Comparison of ENCODE assay signal across 23 mouse cellular contexts in the genomic region with DNA sequence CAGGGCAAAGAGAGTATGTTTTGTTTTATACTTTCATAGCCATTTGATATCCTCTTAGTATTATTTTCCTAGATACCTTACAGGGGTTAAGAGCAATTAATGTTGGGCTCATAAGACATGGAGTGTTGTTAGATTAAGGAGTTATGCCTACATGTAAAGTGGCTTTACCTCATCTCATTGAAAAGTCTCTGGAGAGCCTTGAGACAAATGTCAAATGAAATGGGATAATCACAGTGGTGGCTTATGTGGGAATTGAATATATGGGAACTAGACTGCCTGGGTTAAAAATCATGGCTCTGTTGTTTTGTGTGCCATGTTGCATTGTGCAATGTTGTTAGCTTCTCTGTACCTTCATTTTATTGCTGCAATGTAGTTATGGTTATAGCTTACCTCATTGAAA.
DNase-seq lines count a peak whose midpoint lies in the region; ATAC-seq lines count a peak whose summit lies in the region.
"Had no signal": no experiment of that assay in that cellular context is flagged by ENCODE, and none has a peak within 500 bp of the region (broad histone marks: within the 10 kb centered on the region; RNA-seq: fewer than 3 reads in every experiment).

No protein-coding gene starts in this region.

- no peaks in the 10 kb centered on the region for H3K36me3 ChIP-seq in hindbrain, embryonic 10.5 days
- H3K36me3 ChIP-seq in hindbrain, embryonic 16.5 days (ENCODE audit: control insufficient read depth, insufficient read depth, low read length) = no peaks in the 10 kb centered on the region
- H3K36me3 ChIP-seq in neural tube, embryonic 12.5 days = no peaks in the 10 kb centered on the region
- no peaks in the 10 kb centered on the region for H3K36me3 ChIP-seq in neural tube, embryonic 15.5 days
- H3K36me3 ChIP-seq in hindbrain, embryonic 15.5 days = no peaks in the 10 kb centered on the region
- H3K36me3 ChIP-seq: embryonic facial prominence, embryonic 13.5 days; forebrain, embryonic 10.5 days; heart, embryonic 12.5 days; limb, embryonic 10.5 days; limb, embryonic 15.5 days; liver, embryonic 13.5 days; stomach, embryonic 15.5 days had no signal

- H3K9ac ChIP-seq in hindbrain, embryonic 16.5 days (ENCODE audit: low read depth, low read length) = no peak overlapping the region
- H3K9ac ChIP-seq in neural tube, embryonic 12.5 days = no peak overlapping the region
- H3K9ac ChIP-seq in neural tube, embryonic 15.5 days (replicated peaks) = no peak overlapping the region
- H3K9ac ChIP-seq in hindbrain, embryonic 15.5 days = no peak overlapping the region
- H3K9ac ChIP-seq: embryonic facial prominence, embryonic 13.5 days; heart, embryonic 12.5 days; limb, embryonic 15.5 days; liver, embryonic 13.5 days; stomach, embryonic 15.5 days had no signal

- peaks cover 8% of the 10 kb centered on the region for H3K4me1 ChIP-seq in hindbrain, embryonic 10.5 days (replicated peaks)
- no peaks in the 10 kb centered on the region; the same call in 1 of the 2 replicates for H3K4me1 ChIP-seq in hindbrain, embryonic 16.5 days (ENCODE audit: control insufficient read depth, insufficient read depth, low read depth, low read length)
- H3K4me1 ChIP-seq in neural tube, embryonic 12.5 days = peaks cover 6% of the 10 kb centered on the region; the same call in 1 of the 2 replicates
- H3K4me1 ChIP-seq in neural tube, embryonic 15.5 days = peaks cover 4% of the 10 kb centered on the region
- H3K4me1 ChIP-seq in hindbrain, embryonic 15.5 days (replicated peaks) = 0 out of 2 replicates have a peak, but pooled peaks cover 3% of the 10 kb centered on the region
- H3K4me1 ChIP-seq: embryonic facial prominence, embryonic 13.5 days; limb, embryonic 10.5 days; limb, embryonic 15.5 days; liver, embryonic 13.5 days; megakaryocyte, embryonic 14.5 days; stomach, embryonic 15.5 days had no signal

- no peaks in the 10 kb centered on the region for H3K27me3 ChIP-seq in hindbrain, embryonic 10.5 days (ENCODE audit: insufficient read depth, poor library complexity, severe bottlenecking)
- no peaks in the 10 kb centered on the region for H3K27me3 ChIP-seq in hindbrain, embryonic 16.5 days (replicated peaks; ENCODE audit: control insufficient read depth, insufficient read depth, low read length)
- H3K27me3 ChIP-seq in neural tube, embryonic 12.5 days (replicated peaks) = no peaks in the 10 kb centered on the region
- H3K27me3 ChIP-seq in neural tube, embryonic 15.5 days (replicated peaks) = no peaks in the 10 kb centered on the region
- no peaks in the 10 kb centered on the region for H3K27me3 ChIP-seq in hindbrain, embryonic 15.5 days
- H3K27me3 ChIP-seq: embryonic facial prominence, embryonic 13.5 days; heart, embryonic 12.5 days; limb, embryonic 15.5 days; liver, embryonic 13.5 days; megakaryocyte, embryonic 14.5 days; stomach, embryonic 15.5 days had no signal

- no peak for ATAC-seq in hindbrain, embryonic 16.5 days
- ATAC-seq in neural tube, embryonic 12.5 days (ENCODE audit: low FRiP score, low read depth) = peak; percentile 65
- no peak for ATAC-seq in neural tube, embryonic 15.5 days (ENCODE audit: low FRiP score)
- ATAC-seq in hindbrain, embryonic 15.5 days (ENCODE audit: low FRiP score, low read depth) = no peak
- ATAC-seq: CD4-positive, CD25-positive, alpha-beta regulatory T cell, adult 4 months; lung, postnatal 0 days had no signal

- H3K27ac ChIP-seq in hindbrain, embryonic 10.5 days = peak overlapping the region; percentile 45; the same call in 1 of the 2 replicates
- H3K27ac ChIP-seq in hindbrain, embryonic 16.5 days (ENCODE audit: low read depth, low read length) = no peak overlapping the region
- no peak overlapping the region for H3K27ac ChIP-seq in neural tube, embryonic 12.5 days
- H3K27ac ChIP-seq in neural tube, embryonic 15.5 days (replicated peaks) = no peak overlapping the region
- H3K27ac ChIP-seq in hindbrain, embryonic 15.5 days (replicated peaks) = peak overlapping the region; percentile 25; the same call in 1 of the 2 replicates
- H3K27ac ChIP-seq: embryonic facial prominence, embryonic 13.5 days; forebrain, embryonic 10.5 days; gastrocnemius, adult 2 months; heart, adult 2 months; layer of hippocampus, adult 2 months; limb, embryonic 10.5 days; limb, embryonic 15.5 days; liver, embryonic 13.5 days; stomach, embryonic 15.5 days had no signal

- no peak for DNase-seq in hindbrain, embryonic 10.5 days (ENCODE audit: low spot score)
- DNase-seq in ovary, postnatal 14 days (ENCODE audit: low spot score) = no peak
- DNase-seq in left cerebral cortex, adult 11 months (ENCODE audit: low spot score) = no peak
- DNase-seq: gastrocnemius, adult 2 months; gastrocnemius, postnatal 36 days; heart, adult 2 months; kidney, adult 18-20 months; liver, embryonic 13.5 days; lung, adult 18-20 months had no signal

- no peak overlapping the region for H3K4me2 ChIP-seq in hindbrain, embryonic 16.5 days (ENCODE audit: low read length)
- no peak overlapping the region for H3K4me2 ChIP-seq in neural tube, embryonic 12.5 days (replicated peaks)
- no peak overlapping the region for H3K4me2 ChIP-seq in neural tube, embryonic 15.5 days
- H3K4me2 ChIP-seq in hindbrain, embryonic 15.5 days = no peak overlapping the region
- H3K4me2 ChIP-seq: embryonic facial prominence, embryonic 13.5 days; heart, embryonic 12.5 days; limb, embryonic 15.5 days; liver, embryonic 13.5 days; stomach, embryonic 15.5 days had no signal

- H3K9me3 ChIP-seq in hindbrain, embryonic 10.5 days = no peaks in the 10 kb centered on the region
- H3K9me3 ChIP-seq in hindbrain, embryonic 16.5 days (ENCODE audit: control insufficient read depth, low read length) = no peaks in the 10 kb centered on the region
- H3K9me3 ChIP-seq in neural tube, embryonic 12.5 days = no peaks in the 10 kb centered on the region
- no peaks in the 10 kb centered on the region for H3K9me3 ChIP-seq in neural tube, embryonic 15.5 days (replicated peaks)
- H3K9me3 ChIP-seq in hindbrain, embryonic 15.5 days = no peaks in the 10 kb centered on the region
- H3K9me3 ChIP-seq: embryonic facial prominence, embryonic 13.5 days; forebrain, embryonic 10.5 days; heart, embryonic 12.5 days; limb, embryonic 10.5 days; limb, embryonic 15.5 days; liver, embryonic 13.5 days; megakaryocyte, embryonic 14.5 days; stomach, embryonic 15.5 days had no signal

- no peak overlapping the region for H3K4me3 ChIP-seq in hindbrain, embryonic 10.5 days
- no peak overlapping the region for H3K4me3 ChIP-seq in hindbrain, embryonic 16.5 days (ENCODE audit: low read length)
- H3K4me3 ChIP-seq in neural tube, embryonic 12.5 days = no peak overlapping the region
- no peak overlapping the region for H3K4me3 ChIP-seq in neural tube, embryonic 15.5 days (replicated peaks)
- H3K4me3 ChIP-seq in hindbrain, embryonic 15.5 days = no peak overlapping the region
- H3K4me3 ChIP-seq: embryonic facial prominence, embryonic 13.5 days; forebrain, embryonic 10.5 days; gastrocnemius, adult 2 months; heart, adult 2 months; heart, embryonic 12.5 days; layer of hippocampus, adult 2 months; limb, embryonic 10.5 days; limb, embryonic 15.5 days; liver, embryonic 13.5 days; megakaryocyte, embryonic 14.5 days; stomach, embryonic 15.5 days had no signal

Comparison
In these comparisons a context has a peak if more than half of its experiments do, and no peak if none do; other contexts are left out.
1. H3K27ac ChIP-seq: peak in hindbrain, embryonic 10.5 days (single experiment) and hindbrain, embryonic 15.5 days (single experiment); none in hindbrain, embryonic 16.5 days (single experiment), neural tube, embryonic 12.5 days (single experiment) and neural tube, embryonic 15.5 days (single experiment).